Mouse (Mus musculus) Muller cell, postnatal 12 days (primary cell): ENCODE measurements around the gene Zdhhc13.

Source experiments
- DNase-seq: peaks from one replicate; pipeline ENCODE4 v3.0.0-alpha.2; 2015; ENCODE audit errors: inconsistent ontology term

Zdhhc13 gene

GRCm38 (mm10) chr7:48784773-48785523 is 3.9 kb upstream of the Zdhhc13 start:
- no peak for DNase-seq

- DNase-seq = no peak
These were observed 455 bp upstream of the Zdhhc13 start for GRCm38 (mm10) chr7:48788348-48788747.

GRCm38 (mm10) chr7:48790117-48790516 is 1.3 kb downstream of the Zdhhc13 start:
- DNase-seq = peak; percentile 28

GRCm38 (mm10) chr7:48791412-48791811 is 2.6 kb downstream of the Zdhhc13 start:
- no peak for DNase-seq

- no peak for DNase-seq
These were observed 6.3 kb downstream of the Zdhhc13 start for GRCm38 (mm10) chr7:48795130-48795529.

- DNase-seq = no peak
These were observed 14.6 kb downstream of the Zdhhc13 start for GRCm38 (mm10) chr7:48803381-48803780.

GRCm38 (mm10) chr7:48806587-48806986 is 17.8 kb downstream of the Zdhhc13 start:
- no peak for DNase-seq

GRCm38 (mm10) chr7:48810652-48811051 is 21.8 kb downstream of the Zdhhc13 start:
- DNase-seq = no peak

GRCm38 (mm10) chr7:48812358-48812757 is 23.6 kb downstream of the Zdhhc13 start:
- DNase-seq = no peak

GRCm38 (mm10) chr7:48813594-48813993 is 24.8 kb downstream of the Zdhhc13 start:
- DNase-seq = no peak

- no peak for DNase-seq
These were observed 32.9 kb downstream of the Zdhhc13 start for GRCm38 (mm10) chr7:48821654-48822053.

- DNase-seq = no peak
These were observed 34.8 kb downstream of the Zdhhc13 start for GRCm38 (mm10) chr7:48823621-48824020.

GRCm38 (mm10) chr7:48824671-48825070 is 35.9 kb downstream of the Zdhhc13 start:
- DNase-seq = no peak

GRCm38 (mm10) chr7:48825170-48825569 is 36.4 kb downstream of the Zdhhc13 start:
- DNase-seq = no peak

GRCm38 (mm10) chr7:48829177-48829910 is 40.5 kb downstream of the Zdhhc13 start:
- DNase-seq = no peak

- no peak for DNase-seq
These were observed 41.6 kb downstream of the Zdhhc13 start for GRCm38 (mm10) chr7:48830395-48830794.

GRCm38 (mm10) chr7:48832735-48833134 is 43.9 kb downstream of the Zdhhc13 start:
- DNase-seq = no peak

- peak; percentile 74 for DNase-seq
These were observed 45.7 kb downstream of the Zdhhc13 start for GRCm38 (mm10) chr7:48834371-48834970.

GRCm38 (mm10) chr7:48834989-48835626 is 46.3 kb downstream of the Zdhhc13 start:
- peak; percentile 9 for DNase-seq

GRCm38 (mm10) chr7:48836949-48837348 is 48.1 kb downstream of the Zdhhc13 start:
- peak; percentile 28 for DNase-seq

- DNase-seq = no peak
These were observed 49.6 kb downstream of the Zdhhc13 start for GRCm38 (mm10) chr7:48838434-48838833.

GRCm38 (mm10) chr7:48840545-48840944 is 51.7 kb downstream of the Zdhhc13 start:
- no peak for DNase-seq
